10 mouse cellular contexts compared by ENCODE assay signal in the genomic region with DNA sequence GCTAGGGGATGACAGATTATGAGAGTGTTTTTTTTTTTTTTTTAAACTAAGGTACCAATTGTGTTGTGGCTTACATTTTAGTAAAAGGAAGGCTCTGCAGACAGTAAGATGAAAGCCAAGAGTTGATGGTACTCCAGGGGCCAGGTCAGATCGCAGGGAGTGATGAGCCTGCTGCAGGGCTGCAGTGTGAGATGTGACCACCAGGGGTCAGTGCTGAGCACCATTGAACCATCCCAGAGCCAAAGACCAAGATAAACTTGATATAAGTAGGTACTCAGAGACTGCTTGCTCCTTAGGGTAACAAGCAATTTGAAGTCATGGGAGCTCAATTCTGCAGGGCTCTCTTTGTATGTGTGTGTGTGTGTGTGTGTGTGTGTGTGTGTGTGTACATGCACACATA. TPM values are rescaled to one million over a fixed set of nuclear protein-coding genes. Genes with fewer than 3 reads are reported as not detected.
A peak's percentile ranks its signal among the peaks of the same experiment; 100 is the strongest.
DNase-seq lines count a peak whose midpoint lies in the region; ATAC-seq and TF ChIP-seq lines count a peak whose summit lies in the region.
"Had no signal": no experiment of that assay in that cellular context is flagged by ENCODE, and none has a peak within 500 bp of the region (broad histone marks: within the 10 kb centered on the region; RNA-seq: fewer than 3 reads in every experiment).

No protein-coding gene starts in this region.

- in situ Hi-C loops in Patski (cut with MboI; ENCODE audit: low pct_unique_long_range_greater_than_20kb): no loop called here

- no peak for ATAC-seq in kidney, embryonic 15.5 days (replicated peaks; ENCODE audit: low FRiP score)
- ATAC-seq in Patski: no peak

- H3K36me3 ChIP-seq in kidney, embryonic 15.5 days: no peaks in the 10 kb centered on the region
- H3K36me3 ChIP-seq: neural tube, embryonic 12.5 days had no signal

- POLR2A ChIA-PET in Patski (lab: Charles Lee): interaction anchor here (0.7 kb wide), 1 partner anchor 182 kb away, joined by 4 read pairs; no protein-coding TSS in a partner anchor

- no peak overlapping the region for H3K9ac ChIP-seq in kidney, embryonic 15.5 days
- H3K9ac ChIP-seq: neural tube, embryonic 12.5 days had no signal

- H3K27me3 ChIP-seq in kidney, embryonic 15.5 days: no peaks in the 10 kb centered on the region
- H3K27me3 ChIP-seq in Patski: no peaks in the 10 kb centered on the region
- H3K27me3 ChIP-seq: neural tube, embryonic 12.5 days had no signal

- H3K27ac ChIP-seq in kidney, embryonic 15.5 days: no peak overlapping the region
- H3K27ac ChIP-seq: neural tube, embryonic 12.5 days had no signal

- peak; percentile 84 for TF ChIP-seq CTCF in Patski (IDR thresholded peaks at IDR 0.05)

- H3K9me3 ChIP-seq in kidney, embryonic 15.5 days (replicated peaks): 0 out of 2 replicates have a peak, but pooled peaks cover 6% of the 10 kb centered on the region
- H3K9me3 ChIP-seq: neural tube, embryonic 12.5 days had no signal

- intact Hi-C loops in left cerebral cortex, postnatal 36 days (cut with DNase I): loop anchor here (2.0 kb wide), 1 partner anchor 448 kb away; no protein-coding TSS in a partner anchor

- CTCF ChIA-PET in Patski (lab: Charles Lee): interaction anchor here (0.9 to 1.4 kb wide), 4 partner anchors 11 to 455 kb away, joined by 3 to 5 read pairs (median 4); no protein-coding TSS in a partner anchor

- no peaks in the 10 kb centered on the region for H3K4me1 ChIP-seq in kidney, embryonic 15.5 days
- H3K4me1 ChIP-seq: neural tube, embryonic 12.5 days had no signal

- H3K4me3 ChIP-seq in kidney, embryonic 15.5 days (replicated peaks): no peak overlapping the region
- H3K4me3 ChIP-seq: neural tube, embryonic 12.5 days had no signal

- peak; percentile 38 for DNase-seq in kidney, adult 9 months
- DNase-seq in Patski (ENCODE audit: low read depth, low spot score): no peak
- DNase-seq in c-Kit-positive CD71-positive TER-119-positive erythroid progenitor cells, embryonic 14.5 days (ENCODE audit: low spot score): peak; percentile 4
- DNase-seq in frontal cortex, postnatal 25 days (ENCODE audit: low spot score in 2 of 2): peak; percentile 34 to 45
- DNase-seq in left cerebral cortex, postnatal 36 days (ENCODE audit: low spot score in 2 of 2): peak; percentile 48 to 54
- peak; percentile 29 for DNase-seq in retina, postnatal 7 days (ENCODE audit: low read depth, low spot score)
- no peak for DNase-seq in spleen, postnatal 14 days (ENCODE audit: low spot score in 2 of 2)

- H3K4me2 ChIP-seq in kidney, embryonic 15.5 days: no peak overlapping the region
- H3K4me2 ChIP-seq: neural tube, embryonic 12.5 days had no signal

- WGBS in kidney, embryonic 15.5 days: 53% methylated on average over 1 of the region's 1 CpGs

RNA-seq across cellular contexts. Expression of gene A330070K13Rik, which starts 20.8 kb away (rescaled TPM):
- polyA plus RNA-seq in kidney, embryonic 15.5 days (2015; fragmentation: Nextera tagmentation; extraction: Ambion mirVana): not detected in 2 replicates
- polyA plus RNA-seq in Patski (2021): not detected
- total RNA-seq in left cerebral cortex, postnatal 36 days (2021): 1 to 10 TPM; 1.6 to 2.0 TPM
- polyA plus RNA-seq: heart, embryonic 14.5 days; neural tube, embryonic 12.5 days had no signal

RNA-seq across cellular contexts. Expression of gene Caln1, which starts 35.9 kb away (rescaled TPM):
- polyA plus RNA-seq in kidney, embryonic 15.5 days (2015; fragmentation: Nextera tagmentation; extraction: Ambion mirVana): 0.78 and 1.1 TPM in 2 replicates
- not detected for polyA plus RNA-seq in Patski (2021)
- 100 to 1,000 TPM; 130 to 138 TPM for total RNA-seq in left cerebral cortex, postnatal 36 days (2021)

Comparison
In these comparisons a context has a peak if more than half of its experiments do, and no peak if none do; other contexts are left out.
1. DNase-seq: peak in kidney, adult 9 months (single experiment), c-Kit-positive CD71-positive TER-119-positive erythroid progenitor cells, embryonic 14.5 days (single experiment), frontal cortex, postnatal 25 days (2 of 2), left cerebral cortex, postnatal 36 days (2 of 2) and retina, postnatal 7 days (single experiment); none in Patski (single experiment) and spleen, postnatal 14 days (0 of 2).